Mouse (Mus musculus): ENCODE results near the gene Ccn2.

- TF ChIP-seq CTCF (IDR thresholded peaks at IDR 0.05; ENCODE audit: low read depth) (no peak), EP300 (IDR thresholded peaks at IDR 0.05; ENCODE audit: low read depth) (no peak)
Observed at GRCm38 (mm10) chr10:24609146-24609545, 13.9 kb downstream of the Ccn2 start.
